8 mouse cellular contexts compared by ENCODE assay signal in genomic region chr2:29052943-29053454, GRCm38 (mm10). TPM values are rescaled to one million over a fixed set of nuclear protein-coding genes. Genes with fewer than 3 reads are reported as not detected.
DNase-seq lines count a peak whose midpoint lies in the region; ATAC-seq and TF ChIP-seq lines count a peak whose summit lies in the region.

No protein-coding gene starts in this region.

- no peaks in the 10 kb centered on the region for H3K9me3 ChIP-seq in forebrain, embryonic 13.5 days (replicated peaks)

- no peak for TF ChIP-seq POLR2A in testis, adult 2 months (IDR thresholded peaks at IDR 0.05; ENCODE audit: control insufficient read depth, low read depth, low read length)
- TF ChIP-seq POLR2A in brain, embryonic 14.5 days (IDR thresholded peaks at IDR 0.05; ENCODE audit: borderline replicate concordance, extremely low read depth, insufficient read depth, insufficient read length, poor library complexity, severe bottlenecking), result no peak
- TF ChIP-seq POLR2A in liver, adult 2 months (IDR thresholded peaks at IDR 0.05; ENCODE audit: extremely low read depth, insufficient read depth, low read length), result no peak

- no peak overlapping the region for H3K4me2 ChIP-seq in forebrain, embryonic 13.5 days

- peak overlapping the region; percentile 90 for H3K4me3 ChIP-seq in testis, adult 2 months (ENCODE audit: control insufficient read depth, low read depth, low read length)
- H3K4me3 ChIP-seq in forebrain, embryonic 13.5 days, result no peak overlapping the region
- no peak overlapping the region for H3K4me3 ChIP-seq in liver, adult 2 months (ENCODE audit: insufficient read depth, low read depth, low read length)

- H3K9ac ChIP-seq in forebrain, embryonic 13.5 days, result no peak overlapping the region
- no peak overlapping the region for H3K9ac ChIP-seq in liver, adult 2 months (ENCODE audit: low read depth, low read length)

- peaks cover 12% of the 10 kb centered on the region for H3K4me1 ChIP-seq in testis, adult 2 months (ENCODE audit: control insufficient read depth, insufficient read depth, low read length)
- peaks cover 22% of the 10 kb centered on the region for H3K4me1 ChIP-seq in forebrain, embryonic 13.5 days
- 0 out of 2 replicates have a peak, but pooled peaks cover 5% of the 10 kb centered on the region for H3K4me1 ChIP-seq in liver, adult 2 months (ENCODE audit: control insufficient read depth, insufficient read depth, low read length)

- peak; percentile 41; the same call in 1 of the 2 replicates for ATAC-seq in forebrain, embryonic 13.5 days
- ATAC-seq in monocyte, adult 5-6 weeks (replicated peaks; ENCODE audit: insufficient number of reproducible peaks, low FRiP score, low TSS enrichment, poor library complexity, severe bottlenecking), result peak; percentile 47

- TF ChIP-seq CTCF in testis, adult 2 months (IDR thresholded peaks at IDR 0.05; ENCODE audit: control insufficient read depth, insufficient read depth, insufficient replicate concordance, low read depth, low read length), result peak; percentile 39; the same call in 1 of the 2 replicates
- TF ChIP-seq CTCF in brain, embryonic 14.5 days (IDR thresholded peaks at IDR 0.05; ENCODE audit: borderline replicate concordance, extremely low read depth, insufficient read depth, insufficient read length), result peak; percentile 57; the same call in 1 of the 2 replicates
- peak; percentile 74 for TF ChIP-seq CTCF in liver, adult 2 months (IDR thresholded peaks at IDR 0.05; ENCODE audit: low read depth, low read length)

- H3K36me3 ChIP-seq in testis, adult 2 months (ENCODE audit: control insufficient read depth, insufficient read depth, low read length), result no peaks in the 10 kb centered on the region
- no peaks in the 10 kb centered on the region for H3K36me3 ChIP-seq in forebrain, embryonic 13.5 days (ENCODE audit: poor library complexity, severe bottlenecking)
- no peaks in the 10 kb centered on the region for H3K36me3 ChIP-seq in liver, adult 2 months (ENCODE audit: control insufficient read depth, insufficient read depth, low read length)
- H3K36me3 ChIP-seq in splenic B cell, adult 2 months (ENCODE audit: control insufficient read depth, insufficient read depth, low read length, poor library complexity, severe bottlenecking), result no peaks in the 10 kb centered on the region

- H3K27me3 ChIP-seq in testis, adult 2 months (ENCODE audit: control insufficient read depth, insufficient read depth, low read length), result no peaks in the 10 kb centered on the region
- H3K27me3 ChIP-seq in forebrain, embryonic 13.5 days, result peaks cover 78% of the 10 kb centered on the region
- no peaks in the 10 kb centered on the region for H3K27me3 ChIP-seq in liver, adult 2 months (ENCODE audit: control insufficient read depth, insufficient read depth, low read length)
- H3K27me3 ChIP-seq in splenic B cell, adult 2 months (ENCODE audit: control insufficient read depth, insufficient read depth, low read length, poor library complexity, severe bottlenecking), result no peaks in the 10 kb centered on the region

- H3K27ac ChIP-seq in testis, adult 2 months (ENCODE audit: control insufficient read depth, insufficient read depth, low read depth, low read length), result no peak overlapping the region
- H3K27ac ChIP-seq in forebrain, embryonic 13.5 days, result no peak overlapping the region
- no peak overlapping the region for H3K27ac ChIP-seq in liver, adult 2 months (replicated peaks; ENCODE audit: insufficient read depth, low read depth, low read length)

- DNase-seq in testis, postnatal 14 days (ENCODE audit: low spot score), result no peak
- peak; percentile 78 for DNase-seq in brain, embryonic 14.5 days (ENCODE audit: low read depth)
- DNase-seq in kidney, adult 18-20 months, result peak; percentile 73
- DNase-seq in liver, adult 2 months (ENCODE audit: extremely low read depth, low read depth, low spot score), result peak; percentile 41
- DNase-seq in splenic B cell, adult 2 months (ENCODE audit: low read depth, low spot score), result peak; percentile 79

- no peaks in the 10 kb centered on the region for H3K79me2 ChIP-seq in liver, adult 2 months (ENCODE audit: control insufficient read depth, insufficient read depth, low read length)

- WGBS in forebrain, embryonic 13.5 days, result 33% methylated on average over 4 of the region's 4 CpGs
- WGBS in liver, adult 2 months, result 37% methylated on average over 4 of the region's 4 CpGs

RNA-seq across cellular contexts. Expression of gene Cfap77, which starts 1.9 kb away (rescaled TPM):
- 19.9 and 20.9 TPM in 2 replicates for polyA plus RNA-seq in testis, adult 2 months (2012; rRNA removed)
- polyA plus RNA-seq in brain, embryonic 14.5 days (2012; rRNA removed), result 0.79 and 1.8 TPM in 2 replicates
- polyA plus RNA-seq in forebrain, embryonic 13.5 days (2015; fragmentation: Nextera tagmentation; extraction: Ambion mirVana), result 0.25 TPM in 2 replicates
- total RNA-seq in liver, adult 2 months (2014; rRNA removed), result 0.13 TPM in 1 of 2 replicates, not detected in the other
- polyA plus RNA-seq in liver, adult 2 months (2012; rRNA removed), result 0.06 and 0.11 TPM in 2 replicates
- 1.7 TPM in 1 of 3 replicates, not detected in the others for total RNA-seq in monocyte, adult 5-6 weeks (2017)

RNA-seq across cellular contexts. Expression of gene Ttf1, which starts 7.1 kb away (rescaled TPM):
- polyA plus RNA-seq in testis, adult 2 months (2012; rRNA removed), result 8.1 and 10.9 TPM in 2 replicates
- polyA plus RNA-seq in brain, embryonic 14.5 days (2012; rRNA removed), result 16.5 and 16.6 TPM in 2 replicates
- polyA plus RNA-seq in forebrain, embryonic 13.5 days (2015; fragmentation: Nextera tagmentation; extraction: Ambion mirVana), result 10.2 and 11.1 TPM in 2 replicates
- 5.7 and 6.8 TPM in 2 replicates for total RNA-seq in liver, adult 2 months (2014; rRNA removed)
- 2.2 and 3.4 TPM in 2 replicates for polyA plus RNA-seq in liver, adult 2 months (2012; rRNA removed)
- 20.0 to 44.0 TPM (median 29.0 TPM) in 3 replicates for total RNA-seq in monocyte, adult 5-6 weeks (2017)
